Mouse (Mus musculus) lung, postnatal 10 days (tissue): ENCODE results near the gene Zfp759.
"Not testable (repeated sequence)": the region's sequence is repeated elsewhere in the genome, so short reads cannot be mapped to it uniquely, and the experiment has no call there.

Source experiments
- DNase-seq: peaks from one replicate; pipeline ENCODE4 v3.0.0; 2021

Zfp759 gene

GRCm38 (mm10) chr13:67121360-67121759 is at the start of gene Zfp759:
Zfp759 (plus strand) TSS chr13:67121660.
- DNase-seq, result not testable (repeated sequence)

- no peak for DNase-seq
Observed at GRCm38 (mm10) chr13:67072786-67073185, 48.7 kb upstream of the Zfp759 start.

GRCm38 (mm10) chr13:67077244-67077643 is 44.2 kb upstream of the Zfp759 start:
- no peak for DNase-seq

- DNase-seq, result peak; percentile 80
Observed at GRCm38 (mm10) chr13:67081142-67081713, 40.2 kb upstream of the Zfp759 start.

- DNase-seq, result no peak
Observed at GRCm38 (mm10) chr13:67081946-67082345, 39.5 kb upstream of the Zfp759 start.

GRCm38 (mm10) chr13:67090154-67090553 is 31.3 kb upstream of the Zfp759 start:
- DNase-seq, result no peak

- no peak for DNase-seq
Observed at GRCm38 (mm10) chr13:67097876-67098275, 23.6 kb upstream of the Zfp759 start, which contains the start of gene Zfp708. Zfp708 (minus strand) TSS chr13:67097976.

GRCm38 (mm10) chr13:67107681-67108080 is 13.8 kb upstream of the Zfp759 start:
- no peak for DNase-seq

GRCm38 (mm10) chr13:67108194-67108820 is 13.2 kb upstream of the Zfp759 start, which contains the start of gene Gm28557:
Gm28557 (minus strand) TSS chr13:67108604.
- DNase-seq, result peak; percentile 96

GRCm38 (mm10) chr13:67108821-67109206 is 12.6 kb upstream of the Zfp759 start:
- no peak for DNase-seq

- DNase-seq, result peak; percentile 14
Observed at GRCm38 (mm10) chr13:67112096-67112495, 9.4 kb upstream of the Zfp759 start.

- no peak for DNase-seq
Observed at GRCm38 (mm10) chr13:67113287-67113686, 8.2 kb upstream of the Zfp759 start.

GRCm38 (mm10) chr13:67116163-67116562 is 5.3 kb upstream of the Zfp759 start, which contains the start of gene Rslcan18:
Rslcan18 (minus strand) TSS chr13:67116263.
- DNase-seq, result not testable (repeated sequence)

GRCm38 (mm10) chr13:67124460-67124859 is 3.0 kb downstream of the Zfp759 start:
- DNase-seq, result no peak

GRCm38 (mm10) chr13:67127507-67127906 is 6.0 kb downstream of the Zfp759 start:
- not testable (repeated sequence) for DNase-seq

- DNase-seq, result peak; percentile 90
Observed at GRCm38 (mm10) chr13:67128038-67128721, 6.7 kb downstream of the Zfp759 start.

- DNase-seq, result not testable (repeated sequence)
Observed at GRCm38 (mm10) chr13:67166122-67166521, 44.7 kb downstream of the Zfp759 start.

GRCm38 (mm10) chr13:67172991-67173722 is 51.7 kb downstream of the Zfp759 start, which contains the start of gene Rsl1:
Rsl1 (plus strand) TSS chr13:67173182.
- peak; percentile 88 for DNase-seq

GRCm38 (mm10) chr13:67173723-67174055 is 52.2 kb downstream of the Zfp759 start:
- DNase-seq, result no peak
